In the genomic region with DNA sequence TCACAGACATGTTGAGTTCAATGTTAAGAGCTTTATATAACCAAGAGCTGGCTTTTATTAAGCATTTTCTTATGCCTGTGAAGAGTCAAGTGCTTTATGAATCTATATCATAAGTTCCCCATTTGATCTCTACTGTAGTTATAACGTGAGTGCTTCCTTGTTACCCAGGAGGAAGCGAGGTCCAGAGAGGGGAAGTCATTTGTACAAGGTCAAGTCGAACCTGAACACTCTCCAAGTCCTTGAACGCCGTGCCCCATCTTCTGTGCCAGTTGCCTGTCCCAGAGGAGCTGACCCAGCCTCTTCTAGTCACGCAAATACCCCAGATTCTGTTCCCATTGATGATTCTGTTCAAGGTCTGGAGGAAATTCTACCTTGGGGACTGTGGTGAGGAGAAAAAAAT, we compare ENCODE assay signal across 28 mouse cellular contexts.
DNase-seq lines count a peak whose midpoint lies in the region; ATAC-seq lines count a peak whose summit lies in the region.
"Had no signal": no experiment of that assay in that cellular context is flagged by ENCODE, and none has a peak within 500 bp of the region (broad histone marks: within the 10 kb centered on the region; RNA-seq: fewer than 3 reads in every experiment).

No protein-coding gene starts in this region.

- no peak overlapping the region for H3K27ac ChIP-seq in hindbrain, embryonic 13.5 days
- H3K27ac ChIP-seq: embryonic facial prominence, embryonic 10.5 days; embryonic facial prominence, embryonic 15.5 days; forebrain, embryonic 12.5 days; hindbrain, embryonic 14.5 days; liver, embryonic 14.5 days; midbrain, embryonic 12.5 days; neural tube, embryonic 13.5 days; stomach, embryonic 15.5 days had no signal

- H3K9me3 ChIP-seq in hindbrain, embryonic 13.5 days = no peaks in the 10 kb centered on the region
- H3K9me3 ChIP-seq: embryonic facial prominence, embryonic 10.5 days; embryonic facial prominence, embryonic 15.5 days; forebrain, embryonic 12.5 days; midbrain, embryonic 12.5 days; neural tube, embryonic 13.5 days; stomach, embryonic 15.5 days had no signal

- no peaks in the 10 kb centered on the region for H3K27me3 ChIP-seq in hindbrain, embryonic 13.5 days
- H3K27me3 ChIP-seq: embryonic facial prominence, embryonic 15.5 days; neural tube, embryonic 13.5 days had no signal

- H3K4me3 ChIP-seq in hindbrain, embryonic 13.5 days = no peak overlapping the region
- H3K4me3 ChIP-seq: embryonic facial prominence, embryonic 10.5 days; embryonic facial prominence, embryonic 15.5 days; forebrain, embryonic 12.5 days; midbrain, embryonic 12.5 days; neural tube, embryonic 13.5 days; stomach, embryonic 15.5 days had no signal

- DNase-seq in adrenal gland, postnatal 10 days = peak; percentile 43
- no peak for DNase-seq in adrenal gland, adult 18-20 months (ENCODE audit: low spot score in 2 of 2)
- peak; percentile 47 to 48 for DNase-seq in kidney, postnatal 36 days
- DNase-seq in kidney, adult 18-20 months = no peak
- no peak for DNase-seq in gastrocnemius, postnatal 4 days (ENCODE audit: low spot score in 2 of 2)
- DNase-seq: cerebellum, adult 11 months; cerebellum, adult 9-11 months; forebrain, postnatal 0 days; heart, postnatal 36 days; kidney, postnatal 10 days; layer of hippocampus, adult 9-11 months; liver; lung, adult 2 months; lung, postnatal 10 days; retina, postnatal 1 day; right cerebral cortex, postnatal 14 days had no signal

- H3K36me3 ChIP-seq in hindbrain, embryonic 13.5 days = no peaks in the 10 kb centered on the region
- H3K36me3 ChIP-seq: embryonic facial prominence, embryonic 10.5 days; embryonic facial prominence, embryonic 15.5 days; forebrain, embryonic 12.5 days; midbrain, embryonic 12.5 days; neural tube, embryonic 13.5 days; stomach, embryonic 15.5 days had no signal

- H3K9ac ChIP-seq in hindbrain, embryonic 13.5 days = no peak overlapping the region
- H3K9ac ChIP-seq: embryonic facial prominence, embryonic 15.5 days; forebrain, embryonic 12.5 days; forebrain, postnatal 0 days; hindbrain, embryonic 14.5 days; liver, embryonic 14.5 days; midbrain, embryonic 12.5 days; neural tube, embryonic 13.5 days; stomach, embryonic 15.5 days had no signal

- 80% methylated on average over 6 of the region's 6 CpGs for WGBS in hindbrain, embryonic 13.5 days

- H3K4me1 ChIP-seq in hindbrain, embryonic 13.5 days (replicated peaks) = peaks cover 25% of the 10 kb centered on the region

- ATAC-seq in megakaryocyte progenitor cell, adult 5-6 weeks (replicated peaks; ENCODE audit: poor library complexity) = peak; percentile 73
- ATAC-seq in hindbrain, embryonic 13.5 days (ENCODE audit: low FRiP score) = no peak
- ATAC-seq: forebrain, postnatal 0 days; intestine, postnatal 0 days had no signal

- no peak overlapping the region for H3K4me2 ChIP-seq in hindbrain, embryonic 13.5 days
- H3K4me2 ChIP-seq: embryonic facial prominence, embryonic 15.5 days; forebrain, embryonic 12.5 days; heart, embryonic 11.5 days; hindbrain, embryonic 14.5 days; midbrain, embryonic 12.5 days; neural tube, embryonic 13.5 days; stomach, embryonic 15.5 days had no signal

Comparison
In these comparisons a context has a peak if more than half of its experiments do, and no peak if none do; other contexts are left out.
1. DNase-seq: peak in adrenal gland, postnatal 10 days (single experiment) and kidney, postnatal 36 days (2 of 2); none in adrenal gland, adult 18-20 months (0 of 2), kidney, adult 18-20 months (single experiment) and gastrocnemius, postnatal 4 days (0 of 2).